Mouse (Mus musculus) ES-Bruce4 (cell line): ENCODE data around the gene Dscaml1.

Experiments used
- CTCF ChIP-seq: IDR thresholded peaks from one replicate; pipeline ENCODE4 v1.8.1; 2011; ENCODE audit warnings: low read depth, low read length
- POLR2A ChIP-seq: IDR thresholded peaks from one replicate; pipeline ENCODE4 v1.8.1; 2011; ENCODE audit warnings: low read length; ENCODE audit not compliant: insufficient read depth

- no peak for TF ChIP-seq POLR2A
- TF ChIP-seq CTCF, result peak; percentile 56
Measured at GRCm38 (mm10) chr9:45417245-45417644, 9.2 kb upstream of the Dscaml1 start.
